Comparison of ENCODE assay signal across 8 mouse cellular contexts in genomic region chr6:70797581-70798251, GRCm38 (mm10). TPM values are rescaled to one million over a fixed set of nuclear protein-coding genes. Genes with fewer than 3 reads are reported as not detected.
DNase-seq lines count a peak whose midpoint lies in the region; ATAC-seq and TF ChIP-seq lines count a peak whose summit lies in the region.

No protein-coding gene starts in this region.

- no peak overlapping the region for H3K9ac ChIP-seq in hindbrain, embryonic 11.5 days (ENCODE audit: low read depth, low read length)
- no peak overlapping the region for H3K9ac ChIP-seq in midbrain, embryonic 11.5 days (ENCODE audit: low read length)
- H3K9ac ChIP-seq in stomach, embryonic 15.5 days, result no peak overlapping the region

- TF ChIP-seq CTCF in bone marrow macrophage, adult 2 months (IDR thresholded peaks at IDR 0.05; ENCODE audit: low read depth, low read length), result peak; percentile 83

- no peaks in the 10 kb centered on the region for H3K9me3 ChIP-seq in hindbrain, embryonic 11.5 days (ENCODE audit: control insufficient read depth, low read length)
- no peaks in the 10 kb centered on the region for H3K9me3 ChIP-seq in midbrain, embryonic 11.5 days (ENCODE audit: control insufficient read depth, low read length)
- no peaks in the 10 kb centered on the region for H3K9me3 ChIP-seq in stomach, embryonic 15.5 days

- no peak overlapping the region for H3K27ac ChIP-seq in bone marrow macrophage, adult 2 months (ENCODE audit: insufficient read depth, low read depth, low read length)
- H3K27ac ChIP-seq in hindbrain, embryonic 11.5 days (ENCODE audit: low read depth, low read length), result no peak overlapping the region
- no peak overlapping the region for H3K27ac ChIP-seq in midbrain, embryonic 11.5 days (ENCODE audit: low read depth, low read length)
- H3K27ac ChIP-seq in stomach, embryonic 15.5 days, result no peak overlapping the region

- TF ChIP-seq POLR2A in bone marrow macrophage, adult 2 months (IDR thresholded peaks at IDR 0.05; ENCODE audit: borderline replicate concordance, low read depth, low read length), result no peak

- DNase-seq in layer of hippocampus, adult 11-12 months (ENCODE audit: low spot score), result peak; percentile 66
- no peak for DNase-seq in layer of hippocampus, adult 9-10 months (ENCODE audit: low spot score)
- DNase-seq in hindbrain, embryonic 11.5 days (ENCODE audit: low spot score), result peak; percentile 72
- peak; percentile 17 to 44 for DNase-seq in layer of hippocampus, postnatal 14 days (ENCODE audit: low spot score in 2 of 2)
- peak; percentile 93 for DNase-seq in midbrain, embryonic 11.5 days (ENCODE audit: low spot score, missing footprints)

- H3K4me1 ChIP-seq in bone marrow macrophage, adult 2 months (ENCODE audit: control insufficient read depth, insufficient read depth, low read length), result peaks cover 10% of the 10 kb centered on the region
- no peaks in the 10 kb centered on the region for H3K4me1 ChIP-seq in hindbrain, embryonic 11.5 days (replicated peaks; ENCODE audit: control insufficient read depth, insufficient read depth, low read length)
- H3K4me1 ChIP-seq in midbrain, embryonic 11.5 days (ENCODE audit: control insufficient read depth, insufficient read depth, low read length), result peaks cover 3% of the 10 kb centered on the region; the same call in 1 of the 2 replicates
- no peaks in the 10 kb centered on the region for H3K4me1 ChIP-seq in stomach, embryonic 15.5 days

- no peak overlapping the region for H3K4me3 ChIP-seq in bone marrow macrophage, adult 2 months (ENCODE audit: insufficient read depth, low read length)
- no peak overlapping the region for H3K4me3 ChIP-seq in hindbrain, embryonic 11.5 days (ENCODE audit: low read depth, low read length)
- H3K4me3 ChIP-seq in midbrain, embryonic 11.5 days (ENCODE audit: low read depth, low read length), result no peak overlapping the region
- no peak overlapping the region for H3K4me3 ChIP-seq in stomach, embryonic 15.5 days (replicated peaks)

- H3K36me3 ChIP-seq in hindbrain, embryonic 11.5 days (ENCODE audit: control insufficient read depth, insufficient read depth, low read length), result no peaks in the 10 kb centered on the region
- H3K36me3 ChIP-seq in midbrain, embryonic 11.5 days (ENCODE audit: control insufficient read depth, insufficient read depth, low read length), result no peaks in the 10 kb centered on the region
- H3K36me3 ChIP-seq in stomach, embryonic 15.5 days, result no peaks in the 10 kb centered on the region

- 27% methylated on average over 9 of the region's 9 CpGs for WGBS in hindbrain, embryonic 11.5 days
- 20% methylated on average over 9 of the region's 9 CpGs for WGBS in midbrain, embryonic 11.5 days
- WGBS in stomach, embryonic 15.5 days, result 24% methylated on average over 9 of the region's 9 CpGs

- H3K4me2 ChIP-seq in hindbrain, embryonic 11.5 days (replicated peaks; ENCODE audit: low read depth, low read length), result no peak overlapping the region
- no peak overlapping the region for H3K4me2 ChIP-seq in midbrain, embryonic 11.5 days
- no peak overlapping the region for H3K4me2 ChIP-seq in stomach, embryonic 15.5 days

- ATAC-seq in erythroid progenitor cell, adult 5-6 weeks (replicated peaks; ENCODE audit: low FRiP score, poor library complexity, severe bottlenecking), result peak; percentile 92
- ATAC-seq in hindbrain, embryonic 11.5 days (ENCODE audit: low FRiP score), result peak; percentile 75
- ATAC-seq in midbrain, embryonic 11.5 days (ENCODE audit: low FRiP score), result peak; percentile 76
- peak; percentile 71; the same call in 1 of the 2 replicates for ATAC-seq in stomach, embryonic 15.5 days (ENCODE audit: insufficient read depth, low FRiP score, low read depth)

- H3K27me3 ChIP-seq in hindbrain, embryonic 11.5 days (ENCODE audit: control insufficient read depth, insufficient read depth, low read length), result no peaks in the 10 kb centered on the region
- no peaks in the 10 kb centered on the region for H3K27me3 ChIP-seq in midbrain, embryonic 11.5 days (ENCODE audit: control insufficient read depth, insufficient read depth, low read length)
- H3K27me3 ChIP-seq in stomach, embryonic 15.5 days (replicated peaks), result no peaks in the 10 kb centered on the region

RNA-seq across cellular contexts. Expression of gene Rpia, which starts 5.7 kb away (rescaled TPM):
- 10.6 and 14.4 TPM in 2 replicates for polyA plus RNA-seq in bone marrow macrophage, adult 2 months (2012; ENCODE audit: insufficient read depth, insufficient read length, missing spikeins)
- 51.9 and 59.1 TPM in 2 replicates for total RNA-seq in erythroid progenitor cell, adult 5-6 weeks (2015; ENCODE audit: low replicate concordance)
- total RNA-seq in erythroid progenitor cell, adult 5-6 weeks (2017; ENCODE audit: low replicate concordance), result 65.7 and 70.3 TPM in 2 replicates
- polyA plus RNA-seq in hindbrain, embryonic 11.5 days (2014; fragmentation: Nextera tagmentation; extraction: Ambion mirVana), result 2.5 and 3.7 TPM in 2 replicates
- 10 to 100 TPM; 10.1 to 10.3 TPM for total RNA-seq in layer of hippocampus, postnatal 14 days (2021)
- 1.9 TPM in 2 replicates for polyA plus RNA-seq in midbrain, embryonic 11.5 days (2014; fragmentation: Nextera tagmentation; extraction: Ambion mirVana)
- 4.0 and 4.7 TPM in 2 replicates for polyA plus RNA-seq in stomach, embryonic 15.5 days (2015; fragmentation: Nextera tagmentation; extraction: Ambion mirVana)

RNA-seq across cellular contexts. Expression of gene Eif2ak3, which starts 46.6 kb away (rescaled TPM):
- polyA plus RNA-seq in bone marrow macrophage, adult 2 months (2012; ENCODE audit: insufficient read depth, insufficient read length, missing spikeins), result 17.4 and 17.6 TPM in 2 replicates
- total RNA-seq in erythroid progenitor cell, adult 5-6 weeks (2015; ENCODE audit: low replicate concordance), result 5.8 and 29.8 TPM in 2 replicates
- 9.4 and 12.6 TPM in 2 replicates for total RNA-seq in erythroid progenitor cell, adult 5-6 weeks (2017; ENCODE audit: low replicate concordance)
- 10.5 and 12.4 TPM in 2 replicates for polyA plus RNA-seq in hindbrain, embryonic 11.5 days (2014; fragmentation: Nextera tagmentation; extraction: Ambion mirVana)
- total RNA-seq in layer of hippocampus, postnatal 14 days (2021), result 10 to 100 TPM; 24.7 to 24.8 TPM
- 8.9 and 9.8 TPM in 2 replicates for polyA plus RNA-seq in midbrain, embryonic 11.5 days (2014; fragmentation: Nextera tagmentation; extraction: Ambion mirVana)
- 12.5 and 12.7 TPM in 2 replicates for polyA plus RNA-seq in stomach, embryonic 15.5 days (2015; fragmentation: Nextera tagmentation; extraction: Ambion mirVana)
